Mouse (Mus musculus) heart, adult 2 months (tissue): ENCODE measurements at regions not wholly inside any gene's neighbourhood (a gene's known extent, or its start where the extent isn't known, plus 50 kb on each side); places are given as distances from the start of the nearest gene placed in this dataset.

Source experiments
- DNase-seq, 2 experiments: peaks; one replicate each; pipeline ENCODE4 v3.0.0; 2021
- H3K27ac ChIP-seq: fragments of 200-600 bp; 2 replicates; pipeline ENCODE4 v1.8.1; 2022
- H3K27me3 ChIP-seq: fragments of 200-500 bp; 2 replicates; pipeline ENCODE4 v1.6.1; 2012; ENCODE audit warnings: mild to moderate bottlenecking, low read length, inconsistent platforms, mixed read lengths; ENCODE audit not compliant: control insufficient read depth, insufficient read depth
- H3K36me3 ChIP-seq: fragments of 200-500 bp; 2 replicates; pipeline ENCODE4 v1.6.1; 2012; ENCODE audit warnings: low read length, inconsistent platforms; ENCODE audit not compliant: control insufficient read depth, insufficient read depth
- H3K4me1 ChIP-seq: fragments of 200-500 bp; 2 replicates; pipeline ENCODE4 v1.6.1; 2011; ENCODE audit warnings: low read length; ENCODE audit not compliant: control insufficient read depth, insufficient read depth
- H3K4me3 ChIP-seq: fragments of 200-600 bp; 2 replicates; pipeline ENCODE4 v1.8.1; 2022
- H3K79me2 ChIP-seq: fragments of 200-500 bp; replicated peaks from 2 replicates; pipeline ENCODE4 v1.6.1; 2012; ENCODE audit warnings: mild to moderate bottlenecking, inconsistent platforms, low read length, moderate library complexity, mixed read lengths; ENCODE audit not compliant: control insufficient read depth, insufficient read depth
- H3K9ac ChIP-seq: fragments of 200-500 bp; 2 replicates; pipeline ENCODE4 v1.6.1; 2012; ENCODE audit warnings: low read depth, mild to moderate bottlenecking, control low read depth, inconsistent platforms, low read length, mixed read lengths
- CTCF ChIP-seq: fragments of 200-600 bp; IDR thresholded peaks from 2 replicates; pipeline ENCODE4 v1.8.1; 2022; ENCODE audit warnings: antibody characterized with exemption, mild to moderate bottlenecking, moderate library complexity
- EP300 ChIP-seq: fragments of 200-500 bp; IDR thresholded peaks from 2 replicates; pipeline ENCODE4 v1.6.1; 2011; ENCODE audit warnings: low read depth, low read length, control low read depth; ENCODE audit not compliant: insufficient read depth
- POLR2A ChIP-seq: fragments of 200-500 bp; IDR thresholded peaks from 2 replicates; pipeline ENCODE4 v1.6.1; 2011; ENCODE audit warnings: mild to moderate bottlenecking, low read depth, low read length, control low read depth; ENCODE audit not compliant: insufficient read depth
- WGBS: fragments of 180-500 bp; shearing (Covaris S2); methylation state at CpG from one replicate; pipeline ENCODE4 v1.1.7; 2018; 5-methylcytosine and 5-hydroxymethylcytosine counted together
- intact Hi-C: fragments of 180-260 bp; cut with DNase I; formaldehyde crosslinking; loops from one replicate; pipeline ENCODE4 v1.15.1; 2025

DNA sequence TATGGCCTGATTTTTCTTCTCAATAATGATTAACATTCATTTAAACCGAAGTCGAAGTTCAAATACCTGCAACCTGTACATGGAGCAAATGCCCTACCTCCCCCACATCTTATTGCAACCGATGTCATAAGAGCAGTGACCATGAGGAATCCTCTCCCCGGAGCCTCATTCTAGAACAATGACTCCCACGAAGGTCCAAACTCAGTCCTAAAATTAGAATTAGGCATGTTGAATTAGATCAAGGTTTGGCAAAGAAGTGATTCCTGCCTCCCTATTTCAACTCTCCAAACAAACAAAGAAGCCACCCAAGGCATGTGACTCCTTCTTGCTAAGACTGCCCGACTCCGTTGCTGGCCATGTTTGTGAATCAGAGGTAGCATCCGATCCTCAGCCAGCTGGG lies 94.1 kb upstream of the Sh3bp4 start:
- intact Hi-C loops: no loop called here
- no peaks in the 10 kb centered on the region for H3K27me3 ChIP-seq
- H3K4me3 ChIP-seq: no peak overlapping the region
- H3K79me2 ChIP-seq: no peaks in the 10 kb centered on the region
- H3K27ac ChIP-seq: no peak overlapping the region
- no peak overlapping the region for H3K9ac ChIP-seq
- no peaks in the 10 kb centered on the region for H3K36me3 ChIP-seq
- 46% methylated on average over 8 of the region's 8 CpGs for WGBS
- no peak for DNase-seq
- TF ChIP-seq CTCF: no peak
- TF ChIP-seq EP300: no peak
- no peak for TF ChIP-seq POLR2A
- no peaks in the 10 kb centered on the region for H3K4me1 ChIP-seq

DNA sequence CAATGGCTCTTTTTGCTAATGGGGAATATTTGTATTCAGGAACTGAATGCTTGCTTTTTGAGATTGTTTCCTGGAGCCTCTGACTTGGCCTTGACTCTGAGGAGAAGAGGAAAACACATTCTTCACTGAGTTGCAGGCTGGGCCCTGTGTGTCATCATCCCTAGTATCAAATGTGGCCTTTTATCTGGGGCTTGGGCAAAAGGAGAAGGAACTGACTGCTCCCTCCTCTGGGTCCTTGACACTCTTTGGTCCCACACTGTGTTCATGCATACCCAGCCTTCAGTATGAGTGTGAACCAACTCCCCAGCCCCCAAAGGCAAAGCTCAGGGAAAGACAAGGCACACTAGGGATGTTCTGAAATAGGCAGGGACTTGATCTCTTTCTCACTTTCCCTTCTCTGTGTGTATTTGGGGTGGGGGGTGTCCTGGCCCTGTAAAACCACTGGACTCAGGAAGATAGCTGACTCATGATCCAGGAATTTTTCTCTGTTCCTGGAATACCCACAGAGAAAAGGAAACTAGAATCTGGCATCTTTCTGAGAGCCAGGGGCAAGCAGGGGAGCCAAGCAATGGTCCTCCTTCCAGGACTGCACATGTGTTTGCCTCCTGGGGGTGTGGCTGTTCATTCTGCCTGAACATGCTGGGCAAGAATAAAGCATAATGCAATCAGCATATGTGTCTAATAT lies 82.1 kb upstream of the Sh3bp4 start:
- Histone ChIP-seq H3K9ac (no peak overlapping the region), H3K27ac (no peak overlapping the region), H3K27me3 (no peaks in the 10 kb centered on the region), H3K4me1 (no peaks in the 10 kb centered on the region), H3K4me3 (no peak overlapping the region), H3K79me2 (no peaks in the 10 kb centered on the region), H3K36me3 (no peaks in the 10 kb centered on the region; the same call in 1 of the 2 replicates)
- DNase-seq: no peak
- intact Hi-C loops: loop anchor here (5.0 kb wide), 1 partner anchor 44 kb away; no protein-coding TSS in a partner anchor
- TF ChIP-seq POLR2A (no peak), EP300 (no peak), CTCF (no peak)

DNA sequence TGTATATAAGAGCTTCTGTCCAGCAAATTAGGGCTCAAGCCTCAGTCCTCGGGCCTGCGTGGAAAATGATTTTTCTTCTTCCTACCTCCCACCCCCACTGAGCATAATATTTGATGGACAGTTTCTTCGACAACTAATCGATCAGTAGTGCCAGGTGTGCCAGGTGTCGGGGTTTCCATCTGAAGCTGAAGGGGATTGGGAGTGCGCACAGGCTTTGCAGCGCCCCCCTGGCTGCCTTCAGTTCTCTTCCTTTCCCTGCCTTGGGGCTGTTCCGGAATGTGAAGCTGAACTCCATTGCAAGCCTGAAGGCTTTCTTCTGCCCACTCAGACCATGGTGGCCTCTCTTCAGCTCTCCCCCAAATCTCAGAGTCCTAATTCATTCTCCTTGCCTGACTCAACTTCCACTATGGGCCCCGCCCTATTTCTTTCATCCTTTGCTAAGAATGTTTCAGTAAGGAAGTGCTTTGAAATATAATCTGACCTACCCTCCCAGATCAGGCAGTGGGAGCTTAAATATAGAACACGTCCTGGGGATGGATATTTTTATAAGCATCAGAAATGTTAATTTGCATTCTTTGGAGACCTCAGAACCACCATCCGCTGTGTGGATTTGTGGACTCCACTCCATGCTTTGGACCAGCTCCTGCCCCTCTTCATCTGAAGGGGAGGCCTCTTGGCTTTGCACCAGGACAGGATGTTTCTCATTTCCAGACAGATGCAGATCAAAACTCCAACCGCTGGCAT lies 75.5 kb upstream of the Sh3bp4 start:
- no peak overlapping the region for H3K4me3 ChIP-seq
- no peak for DNase-seq
- no peak overlapping the region for H3K27ac ChIP-seq
- H3K27me3 ChIP-seq: no peaks in the 10 kb centered on the region
- 64% methylated on average over 12 of the region's 12 CpGs for WGBS
- no peaks in the 10 kb centered on the region for H3K79me2 ChIP-seq
- peaks cover 1% of the 10 kb centered on the region; the same call in 1 of the 2 replicates for H3K4me1 ChIP-seq
- intact Hi-C loops: no loop called here
- no peak overlapping the region for H3K9ac ChIP-seq
- TF ChIP-seq EP300 (no peak), CTCF (no peak), POLR2A (no peak)
- no peaks in the 10 kb centered on the region for H3K36me3 ChIP-seq

DNA sequence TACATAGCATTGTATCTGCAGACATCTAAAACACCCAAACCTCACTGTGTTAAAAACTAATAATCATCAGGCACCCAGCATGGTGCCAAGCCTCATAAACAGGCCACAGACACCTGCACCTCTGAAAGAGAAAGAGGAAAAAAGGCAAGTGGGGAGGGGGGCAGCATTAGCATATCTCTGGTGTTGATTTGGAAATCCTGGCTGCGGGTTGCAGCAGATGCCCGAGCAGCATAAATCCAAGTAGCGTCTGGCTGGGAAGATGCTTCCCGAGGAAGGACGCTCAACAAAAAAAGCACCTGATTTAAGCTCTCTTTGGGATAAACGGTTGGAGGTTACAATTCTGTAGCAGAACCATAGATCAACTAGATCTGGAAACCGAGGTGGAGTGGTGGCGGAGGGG lies 74.3 kb upstream of the Sh3bp4 start:
- no peak overlapping the region for H3K9ac ChIP-seq
- no peak overlapping the region for H3K27ac ChIP-seq
- 74% methylated on average over 8 of the region's 8 CpGs for WGBS
- no peaks in the 10 kb centered on the region for H3K27me3 ChIP-seq
- no peaks in the 10 kb centered on the region for H3K36me3 ChIP-seq
- no peak for DNase-seq
- peaks cover 1% of the 10 kb centered on the region; the same call in 1 of the 2 replicates for H3K4me1 ChIP-seq
- H3K79me2 ChIP-seq: no peaks in the 10 kb centered on the region
- intact Hi-C loops: no loop called here
- TF ChIP-seq EP300 (no peak), CTCF (no peak), POLR2A (no peak)
- H3K4me3 ChIP-seq: no peak overlapping the region

DNA sequence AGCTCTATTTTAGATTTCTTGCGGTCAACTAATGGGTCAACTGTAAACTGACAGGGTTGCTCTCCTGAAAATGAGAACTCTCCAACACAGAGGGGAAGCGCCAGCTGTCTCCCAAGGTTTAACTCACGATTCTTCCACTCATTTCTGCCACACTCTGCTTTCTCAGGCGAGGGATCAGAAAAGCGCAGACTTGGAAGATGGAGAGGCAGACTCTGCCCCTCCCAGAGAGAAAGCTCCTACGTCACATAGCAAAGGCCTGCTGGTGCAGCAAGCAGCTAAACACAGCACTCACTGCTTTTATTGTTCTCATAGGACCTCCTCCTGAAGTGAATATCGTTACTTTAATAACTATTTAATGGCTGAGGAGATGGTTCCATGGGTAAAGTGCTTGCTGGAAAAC lies 73.6 kb upstream of the Sh3bp4 start:
- TF ChIP-seq CTCF (no peak), EP300 (no peak), POLR2A (no peak)
- no peak overlapping the region for H3K9ac ChIP-seq
- 89% methylated on average over 7 of the region's 7 CpGs for WGBS
- no peak overlapping the region for H3K4me3 ChIP-seq
- H3K36me3 ChIP-seq: no peaks in the 10 kb centered on the region
- no peaks in the 10 kb centered on the region for H3K27me3 ChIP-seq
- intact Hi-C loops: no loop called here
- no peaks in the 10 kb centered on the region for H3K79me2 ChIP-seq
- H3K27ac ChIP-seq: no peak overlapping the region
- no peak for DNase-seq
- H3K4me1 ChIP-seq: peaks cover 1% of the 10 kb centered on the region; the same call in 1 of the 2 replicates

DNA sequence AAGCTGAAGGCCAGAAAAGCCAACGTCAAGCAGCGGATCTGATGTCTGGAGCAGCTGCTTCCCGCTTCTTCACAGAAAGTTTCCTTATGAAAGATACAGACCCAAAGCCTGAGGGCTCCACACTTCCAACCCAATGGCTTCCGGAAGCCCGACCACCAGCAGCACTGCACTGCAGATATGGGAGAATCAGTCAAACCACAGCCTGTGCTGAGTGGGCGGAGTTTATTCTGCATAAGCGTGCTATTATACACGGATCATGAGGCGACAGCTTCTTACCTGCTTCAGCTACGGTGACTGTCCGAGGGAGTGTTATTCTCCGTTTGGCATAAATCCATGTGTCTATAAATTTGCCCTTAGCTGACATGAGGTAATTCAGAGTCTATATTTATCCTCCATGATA lies 72.4 kb upstream of the Sh3bp4 start:
- intact Hi-C loops: no loop called here
- Histone ChIP-seq H3K9ac (no peak overlapping the region), H3K4me1 (peaks cover 3% of the 10 kb centered on the region), H3K27ac (no peak overlapping the region), H3K79me2 (no peaks in the 10 kb centered on the region), H3K27me3 (no peaks in the 10 kb centered on the region), H3K4me3 (no peak overlapping the region), H3K36me3 (no peaks in the 10 kb centered on the region)
- no peak for TF ChIP-seq POLR2A
- no peak for TF ChIP-seq CTCF
- no peak for TF ChIP-seq EP300
- no peak for DNase-seq
- WGBS: 80% methylated on average over 12 of the region's 12 CpGs
